Mouse (Mus musculus) intestine, embryonic 14.5 days (tissue): Measurements from ENCODE around the gene Ube2v1. TPM values are rescaled to one million over a fixed set of nuclear protein-coding genes. Genes with fewer than 3 reads are reported as not detected.
A peak's percentile ranks its signal among the peaks of the same experiment; 100 is the strongest.

Experiments used
- ATAC-seq: fragments of 200-750 bp; cut with Nextera tagmentation; replicated peaks from 2 replicates; pipeline ENCODE4 v1.8.0; 2017; ENCODE audit warnings: low read depth, moderate number of reproducible peaks, moderate TSS enrichment, moderate library complexity; ENCODE audit not compliant: low FRiP score, low TSS enrichment
- DNase-seq: peaks from one replicate; pipeline ENCODE4 v3.0.0-alpha.2; 2018; ENCODE audit warnings: low spot score
- H3K27ac ChIP-seq: fragments of 300-500 bp; sonication (generic); 2 replicates; pipeline ENCODE4 v1.5.1; 2014; ENCODE audit warnings: low read depth, mild to moderate bottlenecking, control low read depth
- H3K27me3 ChIP-seq: fragments of 300-500 bp; sonication (generic); replicated peaks from 2 replicates; pipeline ENCODE4 v1.6.1; 2014; ENCODE audit warnings: low read length, control low read depth; ENCODE audit not compliant: control insufficient read depth, insufficient read depth
- H3K36me3 ChIP-seq: fragments of 300-500 bp; sonication (generic); 2 replicates; pipeline ENCODE4 v1.6.1; 2014; ENCODE audit warnings: low read length, control low read depth; ENCODE audit not compliant: control insufficient read depth, insufficient read depth
- H3K4me1 ChIP-seq: fragments of 300-500 bp; sonication (generic); replicated peaks from 2 replicates; pipeline ENCODE4 v1.6.1; 2014; ENCODE audit warnings: low read length, control low read depth, mixed read lengths; ENCODE audit not compliant: control insufficient read depth, insufficient read depth
- H3K4me2 ChIP-seq: fragments of 300-500 bp; sonication (generic); 2 replicates; pipeline ENCODE4 v1.6.1; 2014; ENCODE audit warnings: low read length
- H3K4me3 ChIP-seq: fragments of 300-500 bp; sonication (generic); 2 replicates; pipeline ENCODE4 v1.5.1; 2014; ENCODE audit warnings: low read depth, low read length, control low read depth, mixed read lengths
- H3K9ac ChIP-seq: fragments of 300-500 bp; sonication (generic); 2 replicates; pipeline ENCODE4 v1.6.1; 2014; ENCODE audit warnings: mild to moderate bottlenecking, low read length
- H3K9me3 ChIP-seq: fragments of 300-500 bp; sonication (generic); 2 replicates; pipeline ENCODE4 v1.6.1; 2016; ENCODE audit warnings: low read length, control low read depth; ENCODE audit not compliant: control insufficient read depth
- WGBS: fragments of 180-500 bp; shearing (Covaris S2); extraction: QIAGEN DNeasy Blood & Tissue Kit; methylation state at CpG from one replicate; pipeline ENCODE4 v1.1.7; 2014; 5-methylcytosine and 5-hydroxymethylcytosine counted together
- polyA plus RNA-seq: library from polyadenylated mRNA; unstranded; fragments of >200 nt; fragmentation: Nextera tagmentation; extraction: Ambion mirVana; gene quantifications from 2 replicates; pipeline ENCODE4 v1.2.1, GENCODE M21; 2014

Gene Ube2v1
- polyA plus RNA-seq, result 254 and 279 TPM in 2 replicates

- DNase-seq (peak; percentile 99), ATAC-seq (peak; percentile 85)
- H3K4me2 ChIP-seq, result peak within 1 kb of the TSS; percentile 72
- peak within 1 kb of the TSS; percentile 83 for H3K4me3 ChIP-seq
- no peaks in the 10 kb centered on the region for H3K9me3 ChIP-seq
- under 1% methylated on average over 87 of the region's 87 CpGs for WGBS
- H3K4me1 ChIP-seq, result peaks cover 32% of the 10 kb centered on the region
- H3K27ac ChIP-seq, result peak within 1 kb of the TSS; percentile 82
- H3K9ac ChIP-seq, result peak within 1 kb of the TSS; percentile 87
- H3K36me3 ChIP-seq, result peaks cover 16% of the 10 kb centered on the region
- no peaks in the 10 kb centered on the region for H3K27me3 ChIP-seq
These were observed at the start of gene Ube2v1 for GRCm38 (mm10) chr2:167631591-167632448. TSS of gene Ube2v1 (minus strand) at chr2:167632095.

- no peak overlapping the region for H3K4me2 ChIP-seq
- no peaks in the 10 kb centered on the region for H3K9me3 ChIP-seq
- H3K36me3 ChIP-seq, result no peaks in the 10 kb centered on the region
- DNase-seq, result peak; percentile 75
- no peaks in the 10 kb centered on the region for H3K4me1 ChIP-seq
- H3K4me3 ChIP-seq, result no peak overlapping the region
- H3K27me3 ChIP-seq, result no peaks in the 10 kb centered on the region
- H3K27ac ChIP-seq, result no peak overlapping the region
- WGBS, result 53% methylated on average over 5 of the region's 5 CpGs
- H3K9ac ChIP-seq, result no peak overlapping the region
- no peak for ATAC-seq
These were observed 48.8 kb upstream of the Ube2v1 start for GRCm38 (mm10) chr2:167680657-167681056.

GRCm38 (mm10) chr2:167679902-167680430 is 48.1 kb upstream of the Ube2v1 start:
- ATAC-seq (peak; percentile 85), DNase-seq (peak; percentile 90)
- no peak overlapping the region for H3K4me3 ChIP-seq
- H3K4me2 ChIP-seq, result no peak overlapping the region
- no peak overlapping the region for H3K9ac ChIP-seq
- WGBS, result 2% methylated on average over 13 of the region's 13 CpGs
- no peaks in the 10 kb centered on the region for H3K9me3 ChIP-seq
- H3K27ac ChIP-seq, result no peak overlapping the region
- H3K36me3 ChIP-seq, result no peaks in the 10 kb centered on the region
- no peaks in the 10 kb centered on the region for H3K27me3 ChIP-seq
- no peaks in the 10 kb centered on the region for H3K4me1 ChIP-seq

- no peak overlapping the region for H3K27ac ChIP-seq
- no peak overlapping the region for H3K4me2 ChIP-seq
- H3K27me3 ChIP-seq, result no peaks in the 10 kb centered on the region
- H3K9ac ChIP-seq, result no peak overlapping the region
- DNase-seq (no peak), ATAC-seq (no peak)
- no peaks in the 10 kb centered on the region for H3K36me3 ChIP-seq
- H3K9me3 ChIP-seq, result no peaks in the 10 kb centered on the region
- 46% methylated on average over 5 of the region's 5 CpGs for WGBS
- no peaks in the 10 kb centered on the region for H3K4me1 ChIP-seq
- H3K4me3 ChIP-seq, result no peak overlapping the region
These were observed 46.7 kb upstream of the Ube2v1 start for GRCm38 (mm10) chr2:167678600-167678999.

- no peak overlapping the region for H3K9ac ChIP-seq
- no peaks in the 10 kb centered on the region for H3K27me3 ChIP-seq
- H3K36me3 ChIP-seq, result no peaks in the 10 kb centered on the region
- no peak overlapping the region for H3K4me3 ChIP-seq
- no peak overlapping the region for H3K27ac ChIP-seq
- ATAC-seq (no peak), DNase-seq (no peak)
- no peak overlapping the region for H3K4me2 ChIP-seq
- no peaks in the 10 kb centered on the region for H3K4me1 ChIP-seq
- 41% methylated on average over 14 of the region's 14 CpGs for WGBS
- H3K9me3 ChIP-seq, result no peaks in the 10 kb centered on the region
These were observed 43.4 kb upstream of the Ube2v1 start for GRCm38 (mm10) chr2:167675120-167675909.

- no peaks in the 10 kb centered on the region for H3K27me3 ChIP-seq
- H3K36me3 ChIP-seq, result no peaks in the 10 kb centered on the region
- H3K4me1 ChIP-seq, result no peaks in the 10 kb centered on the region
- WGBS, result 23% methylated on average over 13 of the region's 13 CpGs
- H3K4me3 ChIP-seq, result no peak overlapping the region
- DNase-seq (no peak), ATAC-seq (no peak)
- H3K4me2 ChIP-seq, result peak overlapping the region; percentile 14; the same call in 1 of the 2 replicates
- no peak overlapping the region for H3K27ac ChIP-seq
- H3K9ac ChIP-seq, result no peak overlapping the region
- no peaks in the 10 kb centered on the region for H3K9me3 ChIP-seq
These were observed 40.4 kb upstream of the Ube2v1 start for GRCm38 (mm10) chr2:167672212-167672685.

- 73% methylated on average over 5 of the region's 5 CpGs for WGBS
- Histone ChIP-seq H3K36me3 (no peaks in the 10 kb centered on the region), H3K27ac (no peak overlapping the region), H3K4me3 (no peak overlapping the region), H3K4me1 (no peaks in the 10 kb centered on the region), H3K9me3 (no peaks in the 10 kb centered on the region), H3K27me3 (no peaks in the 10 kb centered on the region), H3K4me2 (no peak overlapping the region), H3K9ac (no peak overlapping the region)
- no peak for DNase-seq
- ATAC-seq, result no peak
These were observed 39.3 kb upstream of the Ube2v1 start for GRCm38 (mm10) chr2:167671101-167671633.

- no peak overlapping the region for H3K27ac ChIP-seq
- H3K9me3 ChIP-seq, result no peaks in the 10 kb centered on the region
- no peak overlapping the region for H3K9ac ChIP-seq
- H3K4me3 ChIP-seq, result no peak overlapping the region
- H3K36me3 ChIP-seq, result no peaks in the 10 kb centered on the region
- H3K4me2 ChIP-seq, result no peak overlapping the region
- no peaks in the 10 kb centered on the region for H3K27me3 ChIP-seq
- WGBS, result 66% methylated on average over 4 of the region's 4 CpGs
- no peak for DNase-seq
- no peaks in the 10 kb centered on the region for H3K4me1 ChIP-seq
- no peak for ATAC-seq
These were observed 37.5 kb upstream of the Ube2v1 start for GRCm38 (mm10) chr2:167669398-167669797.
